Mouse (Mus musculus) embryo, embryonic 9.5 days (tissue): ENCODE measurements around the gene Clasp2.

ENCODE experiments used
- DNase-seq: peaks from one replicate; pipeline ENCODE4 v3.0.0-alpha.2; 2017; ENCODE audit errors: extremely low spot score

Clasp2 gene

GRCm38 (mm10) chr9:113930534-113931374, 189.5 kb downstream of the Clasp2 start, which contains the start of gene Ubp1:
Gene Ubp1, plus strand, starts transcription at chr9:113930934.
- peak; percentile 91 for DNase-seq

GRCm38 (mm10) chr9:113931375-113932099, 190.3 kb downstream of the Clasp2 start:
- DNase-seq, result peak; percentile 51

GRCm38 (mm10) chr9:113932100-113932470, 190.8 kb downstream of the Clasp2 start:
- DNase-seq, result peak; percentile 29

GRCm38 (mm10) chr9:113932501-113932900, 191.2 kb downstream of the Clasp2 start:
- peak; percentile 15 for DNase-seq

- no peak for DNase-seq
Observed at GRCm38 (mm10) chr9:113935638-113936037, 194.4 kb downstream of the Clasp2 start.

- DNase-seq, result no peak
Observed at GRCm38 (mm10) chr9:113939063-113939850, 198.0 kb downstream of the Clasp2 start.

- DNase-seq, result no peak
Observed at GRCm38 (mm10) chr9:113941103-113941805, 200.0 kb downstream of the Clasp2 start.

GRCm38 (mm10) chr9:113943372-113943771, 202.1 kb downstream of the Clasp2 start:
- DNase-seq, result no peak

GRCm38 (mm10) chr9:113947216-113947615, 205.9 kb downstream of the Clasp2 start:
- no peak for DNase-seq

- DNase-seq, result no peak
Observed at GRCm38 (mm10) chr9:113957777-113958176, 216.5 kb downstream of the Clasp2 start.

- no peak for DNase-seq
Observed at GRCm38 (mm10) chr9:113963718-113964117, 222.4 kb downstream of the Clasp2 start.

GRCm38 (mm10) chr9:113964415-113964814, 223.1 kb downstream of the Clasp2 start:
- no peak for DNase-seq

GRCm38 (mm10) chr9:113966838-113967237, 225.6 kb downstream of the Clasp2 start:
- no peak for DNase-seq

GRCm38 (mm10) chr9:113968967-113969366, 227.7 kb downstream of the Clasp2 start:
- DNase-seq, result no peak
